Mouse (Mus musculus) liver, embryonic 13.5 days (tissue): Measurements from ENCODE around the gene Tpbgl. TPM values are rescaled to one million over a fixed set of nuclear protein-coding genes. Genes with fewer than 3 reads are reported as not detected.
A peak's percentile ranks its signal among the peaks of the same experiment; 100 is the strongest.

Source experiments
- ATAC-seq: fragments of 200-750 bp; cut with Nextera tagmentation; 2 replicates; pipeline ENCODE4 v1.8.0; 2017; ENCODE audit warnings: low read depth, mild to moderate bottlenecking, moderate number of reproducible peaks, moderate library complexity
- DNase-seq: peaks from one replicate; pipeline ENCODE4 v3.0.0; 2022
- H3K27ac ChIP-seq: fragments of 300-500 bp; sonication (generic); 2 replicates; pipeline ENCODE4 v1.5.1; 2015; ENCODE audit warnings: moderate library complexity, mild to moderate bottlenecking, inconsistent platforms
- H3K27me3 ChIP-seq: fragments of 300-500 bp; sonication (generic); 2 replicates; pipeline ENCODE4 v1.6.1; 2015; ENCODE audit warnings: mild to moderate bottlenecking, inconsistent platforms
- H3K36me3 ChIP-seq: fragments of 300-500 bp; sonication (generic); 2 replicates; pipeline ENCODE4 v1.6.1; 2015; ENCODE audit warnings: mild to moderate bottlenecking, inconsistent platforms
- H3K4me1 ChIP-seq: fragments of 300-500 bp; sonication (generic); replicated peaks from 2 replicates; pipeline ENCODE4 v1.6.1; 2015; ENCODE audit warnings: inconsistent platforms
- H3K4me2 ChIP-seq: fragments of 300-500 bp; sonication (generic); 2 replicates; pipeline ENCODE4 v1.6.1; 2015; ENCODE audit warnings: inconsistent platforms, mild to moderate bottlenecking, moderate library complexity
- H3K4me3 ChIP-seq: fragments of 300-500 bp; sonication (generic); replicated peaks from 2 replicates; pipeline ENCODE4 v1.5.1; 2015; ENCODE audit warnings: mild to moderate bottlenecking, inconsistent platforms
- H3K9ac ChIP-seq: fragments of 300-500 bp; sonication (generic); 2 replicates; pipeline ENCODE4 v1.6.1; 2015; ENCODE audit warnings: mild to moderate bottlenecking, inconsistent platforms
- H3K9me3 ChIP-seq: fragments of 300-500 bp; sonication (generic); replicated peaks from 2 replicates; pipeline ENCODE4 v1.6.1; 2016; ENCODE audit warnings: inconsistent platforms
- WGBS: fragments of 180-500 bp; shearing (Covaris S2); methylation state at CpG from one replicate; pipeline ENCODE4 v1.1.7; 2015; ENCODE audit not compliant: insufficient replicate concordance; 5-methylcytosine and 5-hydroxymethylcytosine counted together
- polyA plus RNA-seq: library from polyadenylated mRNA; unstranded; fragments of >200 nt; fragmentation: Nextera tagmentation; extraction: Ambion mirVana; gene quantifications from 2 replicates; pipeline ENCODE4 v1.2.1, GENCODE M21; 2015

The Tpbgl gene
- polyA plus RNA-seq, 1 experiment from 2014 or later: 0.16 TPM

- whole genome bisulfite sequencing: 69% methylated on average over 9 of the region's 9 CpGs
- H3K4me3 ChIP-seq: no peak overlapping the region
- no peaks in the 10 kb centered on the region for H3K9me3 ChIP-seq
- H3K9ac ChIP-seq: no peak overlapping the region
- H3K4me2 ChIP-seq: no peak overlapping the region
- DNase-seq: no peak
- no peaks in the 10 kb centered on the region; the same call in 1 of the 2 replicates for H3K27me3 ChIP-seq
- ATAC-seq: no peak
- H3K27ac ChIP-seq: no peak overlapping the region
- H3K36me3 ChIP-seq: no peaks in the 10 kb centered on the region
- H3K4me1 ChIP-seq: no peaks in the 10 kb centered on the region
Observed at GRCm38 (mm10) chr7:99663507-99664220, 36.8 kb upstream of the Tpbgl start.

GRCm38 (mm10) chr7:99662311-99662710, 35.4 kb upstream of the Tpbgl start:
- no peaks in the 10 kb centered on the region for H3K4me1 ChIP-seq
- WGBS: 56% methylated on average over 2 of the region's 2 CpGs
- H3K4me2 ChIP-seq: no peak overlapping the region
- H3K27me3 ChIP-seq: no peaks in the 10 kb centered on the region; the same call in 1 of the 2 replicates
- H3K9me3 ChIP-seq: no peaks in the 10 kb centered on the region
- ATAC-seq: no peak
- H3K9ac ChIP-seq: no peak overlapping the region
- no peak overlapping the region for H3K27ac ChIP-seq
- no peak overlapping the region for H3K4me3 ChIP-seq
- no peak for DNase-seq
- no peaks in the 10 kb centered on the region for H3K36me3 ChIP-seq

- no peaks in the 10 kb centered on the region for H3K4me1 ChIP-seq
- H3K36me3 ChIP-seq: no peaks in the 10 kb centered on the region
- 69% methylated on average over 14 of the region's 14 CpGs for WGBS
- DNase-seq (no peak), ATAC-seq (no peak)
- H3K9me3 ChIP-seq: no peaks in the 10 kb centered on the region
- peaks cover 5% of the 10 kb centered on the region; the same call in 1 of the 2 replicates for H3K27me3 ChIP-seq
- no peak overlapping the region for H3K27ac ChIP-seq
- H3K9ac ChIP-seq: no peak overlapping the region
- H3K4me3 ChIP-seq: no peak overlapping the region
- H3K4me2 ChIP-seq: no peak overlapping the region
Observed at GRCm38 (mm10) chr7:99661571-99662230, 34.8 kb upstream of the Tpbgl start.

DNA sequence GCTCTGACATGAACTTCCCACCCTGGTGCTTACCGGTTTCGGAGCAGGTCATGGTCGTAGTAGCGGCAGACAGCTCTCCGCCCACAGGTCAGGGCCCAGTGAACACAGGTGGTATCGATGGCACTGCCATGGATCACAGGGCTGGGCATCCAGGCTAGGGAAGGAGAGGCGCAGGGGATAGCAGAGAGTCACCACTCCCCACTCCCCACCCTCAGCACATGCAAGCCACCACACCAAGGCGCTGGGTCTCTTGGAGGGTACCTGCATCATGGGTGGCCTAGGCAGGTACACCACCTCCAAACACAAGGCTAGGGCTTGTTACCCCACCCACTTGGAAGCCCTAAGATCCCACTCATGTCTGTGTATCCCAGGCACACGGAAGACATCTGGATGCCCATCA, 34.2 kb upstream of the Tpbgl start:
- DNase-seq (no peak), ATAC-seq (no peak)
- H3K9ac ChIP-seq: no peak overlapping the region
- H3K4me3 ChIP-seq: no peak overlapping the region
- H3K4me1 ChIP-seq: no peaks in the 10 kb centered on the region
- H3K27ac ChIP-seq: no peak overlapping the region
- H3K27me3 ChIP-seq: peaks cover 5% of the 10 kb centered on the region; the same call in 1 of the 2 replicates
- no peaks in the 10 kb centered on the region for H3K9me3 ChIP-seq
- WGBS: 79% methylated on average over 9 of the region's 9 CpGs
- no peak overlapping the region for H3K4me2 ChIP-seq
- no peaks in the 10 kb centered on the region for H3K36me3 ChIP-seq

DNA sequence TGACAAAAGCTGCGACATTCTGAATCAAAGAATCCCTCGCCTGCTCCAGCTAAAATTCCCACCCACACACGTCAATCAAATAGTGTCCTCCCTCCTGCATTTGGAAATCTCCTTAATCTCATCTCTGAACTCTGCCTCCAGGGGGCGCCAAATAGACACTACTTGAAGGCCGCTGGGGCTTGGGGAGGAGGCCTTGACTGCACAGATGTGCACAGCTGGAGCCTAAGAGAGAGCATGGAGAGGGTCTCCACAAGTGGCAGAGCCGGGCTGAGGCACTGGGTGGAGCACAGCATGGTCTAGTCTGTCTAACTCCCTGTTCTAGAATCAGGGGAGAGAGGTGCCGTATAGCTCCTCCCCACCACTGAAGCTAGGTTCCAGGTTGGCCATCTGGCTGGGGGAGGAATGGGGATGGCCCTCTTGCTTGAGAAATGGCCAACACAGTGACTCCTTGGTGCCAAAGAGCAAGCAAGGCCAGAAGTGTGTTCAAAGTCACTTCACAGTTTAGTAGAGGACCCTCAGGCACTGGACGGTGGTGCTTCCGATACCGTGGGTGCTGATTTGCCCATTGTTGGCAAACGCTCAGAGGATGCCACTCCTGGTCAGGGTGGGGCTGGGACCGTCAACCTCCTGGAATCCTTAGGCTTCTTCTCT, 32.6 kb upstream of the Tpbgl start:
- DNase-seq (peak; percentile 59), ATAC-seq (no peak)
- Histone ChIP-seq H3K4me3 (no peak overlapping the region), H3K9me3 (no peaks in the 10 kb centered on the region), H3K27me3 (peaks cover 15% of the 10 kb centered on the region; the same call in 1 of the 2 replicates), H3K9ac (no peak overlapping the region), H3K27ac (no peak overlapping the region), H3K4me1 (no peaks in the 10 kb centered on the region), H3K36me3 (no peaks in the 10 kb centered on the region), H3K4me2 (no peak overlapping the region)
- 43% methylated on average over 12 of the region's 12 CpGs for WGBS

- H3K4me1 ChIP-seq: no peaks in the 10 kb centered on the region
- DNase-seq (no peak), ATAC-seq (no peak)
- H3K36me3 ChIP-seq: no peaks in the 10 kb centered on the region
- H3K4me3 ChIP-seq: no peak overlapping the region
- H3K9ac ChIP-seq: no peak overlapping the region
- H3K27ac ChIP-seq: no peak overlapping the region
- WGBS: 51% methylated on average over 11 of the region's 11 CpGs
- H3K27me3 ChIP-seq: peaks cover 32% of the 10 kb centered on the region
- no peaks in the 10 kb centered on the region for H3K9me3 ChIP-seq
- H3K4me2 ChIP-seq: no peak overlapping the region
Observed at GRCm38 (mm10) chr7:99654244-99654643, 27.3 kb upstream of the Tpbgl start.

DNA sequence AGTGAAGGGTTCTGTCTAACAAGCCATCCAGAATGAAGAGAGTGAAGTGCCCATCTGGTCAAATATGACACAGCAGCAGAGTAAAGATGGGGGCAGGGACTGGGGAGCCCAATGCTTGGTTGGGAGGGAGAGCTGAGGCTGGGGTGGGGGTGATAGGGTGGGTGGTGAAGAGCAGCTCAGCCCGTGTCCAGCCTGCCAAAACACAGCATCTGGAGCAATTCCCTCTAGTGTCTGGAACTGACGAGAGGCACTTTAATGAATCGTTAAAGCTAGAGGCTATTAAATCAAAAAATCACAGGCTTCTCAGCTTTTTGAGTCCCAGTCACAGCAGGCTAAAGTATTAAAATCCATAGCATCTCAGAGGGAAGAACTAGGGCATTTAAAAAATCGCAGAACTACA, 22.7 kb upstream of the Tpbgl start:
- Histone ChIP-seq H3K27ac (no peak overlapping the region), H3K4me3 (no peak overlapping the region), H3K36me3 (no peaks in the 10 kb centered on the region), H3K4me2 (no peak overlapping the region), H3K9ac (no peak overlapping the region), H3K4me1 (no peaks in the 10 kb centered on the region), H3K27me3 (peaks cover 20% of the 10 kb centered on the region), H3K9me3 (no peaks in the 10 kb centered on the region)
- 51% methylated on average over 4 of the region's 4 CpGs for WGBS
- no peak for DNase-seq
- no peak for ATAC-seq

DNA sequence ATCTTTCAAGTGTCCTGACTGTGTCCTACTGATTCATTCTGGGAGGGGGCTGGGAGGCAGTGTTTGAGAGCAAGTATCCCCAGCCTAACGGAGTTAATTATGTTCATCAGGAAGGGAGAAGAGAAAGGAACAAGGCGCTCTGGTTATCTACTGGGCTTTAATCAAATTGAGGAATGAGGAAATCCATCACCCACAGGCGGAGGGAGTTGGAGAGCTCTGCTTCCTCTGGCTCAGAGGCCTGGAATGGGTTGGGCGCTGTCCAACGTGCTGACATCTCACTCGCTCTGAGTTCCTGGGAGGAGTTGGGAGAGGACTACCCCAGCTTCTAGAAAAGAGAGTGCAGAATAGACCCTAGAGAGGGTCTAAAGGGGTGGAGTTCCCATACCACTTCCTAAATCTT, 21.7 kb upstream of the Tpbgl start:
- Histone ChIP-seq H3K4me3 (no peak overlapping the region), H3K27ac (no peak overlapping the region), H3K9me3 (no peaks in the 10 kb centered on the region), H3K27me3 (peaks cover 20% of the 10 kb centered on the region), H3K4me1 (peaks cover 5% of the 10 kb centered on the region), H3K36me3 (no peaks in the 10 kb centered on the region), H3K4me2 (no peak overlapping the region), H3K9ac (no peak overlapping the region)
- 2% methylated on average over 6 of the region's 6 CpGs for WGBS
- no peak for DNase-seq
- ATAC-seq: no peak

- WGBS: 73% methylated on average over 7 of the region's 7 CpGs
- DNase-seq: no peak
- peaks cover 27% of the 10 kb centered on the region for H3K27me3 ChIP-seq
- no peak overlapping the region for H3K27ac ChIP-seq
- no peak for ATAC-seq
- no peak overlapping the region for H3K4me3 ChIP-seq
- H3K36me3 ChIP-seq: no peaks in the 10 kb centered on the region
- no peaks in the 10 kb centered on the region for H3K9me3 ChIP-seq
- peaks cover 29% of the 10 kb centered on the region for H3K4me1 ChIP-seq
- H3K9ac ChIP-seq: no peak overlapping the region
- no peak overlapping the region for H3K4me2 ChIP-seq
Observed at GRCm38 (mm10) chr7:99644701-99645100, 17.8 kb upstream of the Tpbgl start.

DNA sequence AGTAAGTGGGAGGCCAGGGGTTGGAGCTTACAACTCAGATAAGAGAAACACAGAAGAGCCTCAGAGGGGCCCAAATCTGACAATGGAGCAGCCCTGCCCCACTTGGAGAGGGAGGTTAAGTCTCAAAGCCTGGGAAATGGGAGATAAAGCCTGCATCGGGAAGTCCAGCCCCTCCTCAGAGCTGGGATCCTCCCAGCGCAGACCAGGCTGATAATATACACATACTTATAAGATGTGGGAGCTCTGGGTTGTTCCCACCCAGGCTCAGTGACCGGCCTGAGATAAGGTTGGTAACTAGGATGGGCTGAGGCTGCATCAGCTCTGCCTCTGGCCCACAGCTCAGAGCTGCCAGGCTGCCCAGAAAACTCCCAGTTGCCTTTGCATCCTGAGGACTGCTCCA, 15.2 kb upstream of the Tpbgl start:
- Histone ChIP-seq H3K36me3 (no peaks in the 10 kb centered on the region), H3K4me2 (peak overlapping the region; percentile 43), H3K4me1 (peaks cover 29% of the 10 kb centered on the region), H3K9ac (no peak overlapping the region), H3K27me3 (peaks cover 47% of the 10 kb centered on the region), H3K4me3 (no peak overlapping the region), H3K27ac (peak overlapping the region; percentile 53), H3K9me3 (no peaks in the 10 kb centered on the region)
- DNase-seq (peak; percentile 80), ATAC-seq (peak; percentile 99)
- WGBS: 0% methylated on average over 3 of the region's 3 CpGs

GRCm38 (mm10) chr7:99641245-99641644, 14.3 kb upstream of the Tpbgl start:
- DNase-seq (no peak), ATAC-seq (no peak)
- Histone ChIP-seq H3K27me3 (peaks cover 53% of the 10 kb centered on the region), H3K36me3 (no peaks in the 10 kb centered on the region), H3K4me3 (no peak overlapping the region), H3K9me3 (no peaks in the 10 kb centered on the region), H3K4me2 (peak overlapping the region; percentile 43), H3K9ac (no peak overlapping the region), H3K4me1 (peaks cover 29% of the 10 kb centered on the region), H3K27ac (peak overlapping the region; percentile 53; the same call in 1 of the 2 replicates)
- WGBS: 47% methylated on average over 4 of the region's 4 CpGs
